Mouse (Mus musculus): ENCODE measurements around the gene Chgb.

Gene Chgb

GRCm38 (mm10) chr2:132841071-132841470, 60.0 kb downstream of the Chgb start:
- DNase-seq (ENCODE audit: low read depth in 2 of 2, low spot score in 2 of 2) = no peak

All from CD8-positive naive resting alpha-beta T cell, adult 2 months (primary cell).